ENCODE assay signal across 26 mouse cellular contexts in genomic region chr9:71417248-71417647, GRCm38 (mm10).
DNase-seq lines count a peak whose midpoint lies in the region; ATAC-seq and TF ChIP-seq lines count a peak whose summit lies in the region.
"Had no signal": no experiment of that assay in that cellular context is flagged by ENCODE, and none has a peak within 500 bp of the region (broad histone marks: within the 10 kb centered on the region; RNA-seq: fewer than 3 reads in every experiment).

No protein-coding gene starts in this region.

- no peak for TF ChIP-seq CTCF in liver, postnatal 0 days (IDR thresholded peaks at IDR 0.05; ENCODE audit: low read depth)

- TF ChIP-seq EP300 in liver, postnatal 0 days (IDR thresholded peaks at IDR 0.05; ENCODE audit: low read depth), result no peak

- H3K36me3 ChIP-seq in liver, postnatal 0 days (replicated peaks; ENCODE audit: insufficient read depth, low read length), result no peaks in the 10 kb centered on the region
- H3K36me3 ChIP-seq: embryonic facial prominence, embryonic 12.5 days; forebrain, embryonic 15.5 days; G1E; kidney, embryonic 15.5 days; limb, embryonic 13.5 days; midbrain, embryonic 12.5 days; neural tube, embryonic 13.5 days had no signal

- peak; percentile 64 for ATAC-seq in frontal cortex, adult (ENCODE audit: low TSS enrichment)
- no peak for ATAC-seq in liver, postnatal 0 days
- ATAC-seq: forebrain, embryonic 15.5 days; hindbrain, embryonic 16.5 days; lung, postnatal 0 days had no signal

- no peak overlapping the region for H3K4me2 ChIP-seq in liver, postnatal 0 days (ENCODE audit: low read depth, low read length)
- H3K4me2 ChIP-seq: embryonic facial prominence, embryonic 12.5 days; forebrain, embryonic 15.5 days; kidney, embryonic 15.5 days; limb, embryonic 13.5 days; liver, embryonic 11.5 days; midbrain, embryonic 12.5 days; neural tube, embryonic 13.5 days had no signal

- H3K4me3 ChIP-seq in liver, postnatal 0 days (ENCODE audit: low read depth, low read length), result no peak overlapping the region
- H3K4me3 ChIP-seq: embryonic facial prominence, embryonic 12.5 days; forebrain, embryonic 15.5 days; kidney, embryonic 15.5 days; limb, embryonic 13.5 days; megakaryocyte, embryonic 14.5 days; midbrain, embryonic 12.5 days; neural tube, embryonic 13.5 days had no signal

- H3K27me3 ChIP-seq in liver, postnatal 0 days (ENCODE audit: insufficient read depth, low read length), result no peaks in the 10 kb centered on the region
- H3K27me3 ChIP-seq: embryonic facial prominence, embryonic 12.5 days; forebrain, embryonic 15.5 days; kidney, embryonic 15.5 days; limb, embryonic 13.5 days; midbrain, embryonic 12.5 days; neural tube, embryonic 13.5 days had no signal

- DNase-seq in frontal cortex, postnatal 10 days (ENCODE audit: low spot score in 2 of 2), result no peak
- peak; percentile 21 to 53 for DNase-seq in layer of hippocampus, adult 18-20 months (ENCODE audit: low spot score in 2 of 2)
- DNase-seq in layer of hippocampus, postnatal 10 days (ENCODE audit: low spot score in 2 of 2), result no peak
- DNase-seq in right cerebral cortex, adult 2 months (ENCODE audit: low spot score in 2 of 2), result peak; percentile 6 to 26
- no peak for DNase-seq in right cerebral cortex, postnatal 4 days
- no peak for DNase-seq in embryo, embryonic 10 days (ENCODE audit: low spot score)
- no peak for DNase-seq in liver, postnatal 0 days
- DNase-seq: adrenal gland, adult 8-10 months; cerebellum, adult 8-10 months; cerebellum, postnatal 25 days; gastrocnemius, postnatal 10 days; kidney, adult 11 months; kidney, postnatal 25 days; lung, postnatal 4 days had no signal

- WGBS in liver, postnatal 0 days (ENCODE audit: insufficient replicate concordance), result 68% methylated on average over 4 of the region's 4 CpGs

- no peaks in the 10 kb centered on the region for H3K9me3 ChIP-seq in liver, postnatal 0 days (ENCODE audit: low read length)
- H3K9me3 ChIP-seq: embryonic facial prominence, embryonic 12.5 days; forebrain, embryonic 15.5 days; G1E; kidney, embryonic 15.5 days; limb, embryonic 13.5 days; midbrain, embryonic 12.5 days; neural tube, embryonic 13.5 days had no signal

- H3K4me1 ChIP-seq in liver, postnatal 0 days (ENCODE audit: insufficient read depth), result no peaks in the 10 kb centered on the region
- H3K4me1 ChIP-seq: embryonic facial prominence, embryonic 12.5 days; forebrain, embryonic 15.5 days; limb, embryonic 13.5 days; megakaryocyte, embryonic 14.5 days; midbrain, embryonic 12.5 days; neural tube, embryonic 13.5 days had no signal

- H3K27ac ChIP-seq in liver, postnatal 0 days (ENCODE audit: low read depth), result no peak overlapping the region
- H3K27ac ChIP-seq: embryonic facial prominence, embryonic 12.5 days; forebrain, embryonic 15.5 days; kidney, embryonic 15.5 days; limb, embryonic 13.5 days; midbrain, embryonic 12.5 days; neural tube, embryonic 13.5 days had no signal

- no peak overlapping the region for H3K9ac ChIP-seq in liver, postnatal 0 days (replicated peaks)
- H3K9ac ChIP-seq: embryonic facial prominence, embryonic 12.5 days; forebrain, embryonic 15.5 days; kidney, embryonic 15.5 days; limb, embryonic 13.5 days; midbrain, embryonic 12.5 days; neural tube, embryonic 13.5 days had no signal

Comparison
In these comparisons a context has a peak if more than half of its experiments do, and no peak if none do; other contexts are left out.
1. DNase-seq: peak in layer of hippocampus, adult 18-20 months (2 of 2) and right cerebral cortex, adult 2 months (2 of 2); none in frontal cortex, postnatal 10 days (0 of 2), layer of hippocampus, postnatal 10 days (0 of 2), right cerebral cortex, postnatal 4 days (single experiment), embryo, embryonic 10 days (single experiment) and liver, postnatal 0 days (single experiment).